18 mouse cellular contexts compared by ENCODE assay signal in the genomic region with DNA sequence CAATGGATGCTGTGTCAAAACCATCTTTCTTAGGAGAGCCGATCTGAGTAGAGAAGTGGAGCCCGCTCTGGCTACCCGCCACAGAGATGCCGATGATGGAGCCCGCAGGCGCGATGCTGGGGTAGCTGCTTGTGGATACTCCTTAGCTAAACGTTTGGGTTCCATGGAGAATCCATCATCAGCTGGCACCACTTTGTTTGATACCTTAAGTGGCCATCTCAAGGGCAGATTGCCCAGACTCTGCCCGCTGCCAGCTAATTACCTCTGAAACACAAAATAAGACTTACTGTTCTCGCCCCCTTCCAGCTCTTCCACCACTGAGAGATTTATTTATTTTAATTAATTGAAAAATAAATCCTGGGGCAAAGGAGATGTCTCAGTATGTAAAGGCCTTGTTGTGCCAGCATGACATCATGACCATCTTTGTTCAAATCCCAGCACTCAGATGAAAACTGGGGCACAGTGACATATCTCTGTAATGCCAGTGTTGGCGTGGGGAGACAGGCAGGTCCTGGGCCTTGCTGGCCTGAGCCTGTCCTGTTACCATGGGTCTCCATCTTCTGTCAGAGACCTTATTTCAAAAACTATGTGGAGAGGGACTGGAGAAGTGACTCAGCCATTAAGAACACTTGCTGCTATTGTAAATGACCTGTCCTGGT.
DNase-seq lines count a peak whose midpoint lies in the region; ATAC-seq lines count a peak whose summit lies in the region.
"Had no signal": no experiment of that assay in that cellular context is flagged by ENCODE, and none has a peak within 500 bp of the region (broad histone marks: within the 10 kb centered on the region; RNA-seq: fewer than 3 reads in every experiment).

No protein-coding gene starts in this region.

- peak; percentile 3 for DNase-seq in cerebellum, adult 11-12 months
- no peak for DNase-seq in hindbrain, embryonic 10.5 days (ENCODE audit: low spot score)
- DNase-seq in right cerebral cortex, postnatal 4 days = peak; percentile 4
- no peak for DNase-seq in right cerebral cortex, adult 18-20 months
- DNase-seq in gastrocnemius, postnatal 10 days = no peak
- DNase-seq: adrenal gland, adult 2 months; gastrocnemius, postnatal 36 days; kidney, adult 8-10 months; kidney, postnatal 25 days; layer of hippocampus, adult 9-11 months; liver, postnatal 0 days; lung, postnatal 36 days had no signal

- no peaks in the 10 kb centered on the region for H3K9me3 ChIP-seq in hindbrain, embryonic 16.5 days (ENCODE audit: control insufficient read depth, low read length)
- no peaks in the 10 kb centered on the region for H3K9me3 ChIP-seq in hindbrain, embryonic 10.5 days
- H3K9me3 ChIP-seq: limb, embryonic 15.5 days had no signal

- no peak overlapping the region for H3K4me3 ChIP-seq in hindbrain, embryonic 16.5 days (ENCODE audit: low read length)
- no peak overlapping the region for H3K4me3 ChIP-seq in hindbrain, embryonic 10.5 days
- H3K4me3 ChIP-seq: erythroblast, embryonic 14.5 days; limb, embryonic 15.5 days had no signal

- 72% methylated on average over 11 of the region's 11 CpGs for WGBS in hindbrain, embryonic 16.5 days
- 92% methylated on average over 11 of the region's 11 CpGs for WGBS in hindbrain, embryonic 10.5 days

- H3K36me3 ChIP-seq in hindbrain, embryonic 16.5 days (ENCODE audit: control insufficient read depth, insufficient read depth, low read length) = no peaks in the 10 kb centered on the region
- no peaks in the 10 kb centered on the region for H3K36me3 ChIP-seq in hindbrain, embryonic 10.5 days
- H3K36me3 ChIP-seq: limb, embryonic 15.5 days had no signal

- H3K4me1 ChIP-seq in hindbrain, embryonic 16.5 days (ENCODE audit: control insufficient read depth, insufficient read depth, low read depth, low read length) = no peaks in the 10 kb centered on the region
- H3K4me1 ChIP-seq in hindbrain, embryonic 10.5 days (replicated peaks) = no peaks in the 10 kb centered on the region
- H3K4me1 ChIP-seq: limb, embryonic 15.5 days had no signal

- no peak overlapping the region for H3K27ac ChIP-seq in hindbrain, embryonic 16.5 days (ENCODE audit: low read depth, low read length)
- no peak overlapping the region for H3K27ac ChIP-seq in hindbrain, embryonic 10.5 days
- H3K27ac ChIP-seq: limb, embryonic 15.5 days had no signal

- H3K27me3 ChIP-seq in hindbrain, embryonic 16.5 days (replicated peaks; ENCODE audit: control insufficient read depth, insufficient read depth, low read length) = no peaks in the 10 kb centered on the region
- H3K27me3 ChIP-seq in hindbrain, embryonic 10.5 days (ENCODE audit: insufficient read depth, poor library complexity, severe bottlenecking) = no peaks in the 10 kb centered on the region
- H3K27me3 ChIP-seq: limb, embryonic 15.5 days had no signal

- H3K9ac ChIP-seq in hindbrain, embryonic 16.5 days (ENCODE audit: low read depth, low read length) = no peak overlapping the region
- H3K9ac ChIP-seq: limb, embryonic 15.5 days; liver, postnatal 0 days had no signal

- no peak for ATAC-seq in cerebellum, adult (ENCODE audit: insufficient number of reproducible peaks, low FRiP score, low TSS enrichment)
- ATAC-seq in hindbrain, embryonic 16.5 days = peak; percentile 60
- no peak for ATAC-seq in CD4-positive, CD25-positive, alpha-beta regulatory T cell, adult 4 months
- ATAC-seq: inflammation-experienced regulatory T-cells, adult 6 months; liver, postnatal 0 days had no signal

- no peak overlapping the region for H3K4me2 ChIP-seq in hindbrain, embryonic 16.5 days (ENCODE audit: low read length)
- H3K4me2 ChIP-seq: limb, embryonic 15.5 days had no signal

Comparison
In these comparisons a context has a peak if more than half of its experiments do, and no peak if none do; other contexts are left out.
1. DNase-seq: peak in cerebellum, adult 11-12 months (single experiment) and right cerebral cortex, postnatal 4 days (single experiment); none in hindbrain, embryonic 10.5 days (single experiment), right cerebral cortex, adult 18-20 months (single experiment) and gastrocnemius, postnatal 10 days (single experiment).